Mouse (Mus musculus) G1E (cell line): ENCODE data around the gene Hs3st2.

Experiments used
- CTCF ChIP-seq: IDR thresholded peaks from 2 replicates; pipeline ENCODE4 v1.5.1; 2012; ENCODE audit warnings: low read depth, low read length, inconsistent platforms, mixed read lengths
- GATA1 ChIP-seq: IDR thresholded peaks from 2 replicates; pipeline ENCODE4 v1.6.1; 2012; ENCODE audit warnings: borderline replicate concordance, low read length, inconsistent platforms, mixed read lengths
- GATA2 ChIP-seq: IDR thresholded peaks from 2 replicates; pipeline ENCODE4 v1.6.1; 2012; ENCODE audit warnings: low read depth, low read length, inconsistent platforms, borderline replicate concordance
- POLR2AphosphoS5 ChIP-seq: IDR thresholded peaks from 2 replicates; pipeline ENCODE4 v1.6.1; 2012; ENCODE audit warnings: low read depth, low read length, inconsistent platforms; ENCODE audit not compliant: insufficient replicate concordance

- TF ChIP-seq CTCF = no peak
- no peak for TF ChIP-seq GATA1
- TF ChIP-seq GATA2 = no peak
- no peak for TF ChIP-seq POLR2AphosphoS5
Measured at GRCm38 (mm10) chr7:121484590-121484989, 92.9 kb downstream of the Hs3st2 start.
